Mouse (Mus musculus): ENCODE measurements around the gene Hltf.

- TF ChIP-seq EP300 (IDR thresholded peaks at IDR 0.05; ENCODE audit: low read depth) (no peak), CTCF (IDR thresholded peaks at IDR 0.05; ENCODE audit: low read depth) (no peak)
Observed at GRCm38 (mm10) chr3:20133745-20134144, 76.1 kb downstream of the Hltf start.
